Mouse (Mus musculus): ENCODE measurements around the gene Tet3.
"Not testable (repeated sequence)": the region's sequence is repeated elsewhere in the genome, so short reads cannot be mapped to it uniquely, and the experiment has no call there.

The Tet3 gene

GRCm38 (mm10) chr6:83371350-83371749, 87.5 kb downstream of the Tet3 start:
- DNase-seq (ENCODE audit: low spot score) = no peak

GRCm38 (mm10) chr6:83370316-83370965, 88.4 kb downstream of the Tet3 start:
- no peak for DNase-seq (ENCODE audit: low spot score)

GRCm38 (mm10) chr6:83363075-83363474, 95.8 kb downstream of the Tet3 start:
- no peak for DNase-seq (ENCODE audit: low spot score)

GRCm38 (mm10) chr6:83361523-83362248, 97.2 kb downstream of the Tet3 start:
- DNase-seq (ENCODE audit: low spot score) = no peak

- DNase-seq (ENCODE audit: low spot score) = no peak
These were observed 101.4 kb downstream of the Tet3 start for GRCm38 (mm10) chr6:83357436-83357835.

- peak; percentile 51 for DNase-seq (ENCODE audit: low spot score)
These were observed 102.2 kb downstream of the Tet3 start for GRCm38 (mm10) chr6:83356569-83357138.

- no peak for DNase-seq (ENCODE audit: low spot score)
These were observed 103.8 kb downstream of the Tet3 start for GRCm38 (mm10) chr6:83354856-83355781.

GRCm38 (mm10) chr6:83352666-83353410, 106.0 kb downstream of the Tet3 start:
- DNase-seq (ENCODE audit: low spot score) = no peak

- DNase-seq (ENCODE audit: low spot score) = no peak
These were observed 107.3 kb downstream of the Tet3 start for GRCm38 (mm10) chr6:83351490-83352160.

- DNase-seq (ENCODE audit: low spot score) = no peak
These were observed 108.0 kb downstream of the Tet3 start for GRCm38 (mm10) chr6:83350851-83351405.

GRCm38 (mm10) chr6:83350172-83350571, 108.7 kb downstream of the Tet3 start:
- DNase-seq (ENCODE audit: low spot score) = no peak

- DNase-seq (ENCODE audit: low spot score) = peak; percentile 49
These were observed 109.5 kb downstream of the Tet3 start for GRCm38 (mm10) chr6:83349274-83349958.

GRCm38 (mm10) chr6:83348873-83349272, 110.0 kb downstream of the Tet3 start, which contains the start of gene Bola3:
Gene Bola3 (plus strand): TSS chr6:83349147.
- DNase-seq (ENCODE audit: low spot score) = no peak

- no peak for DNase-seq (ENCODE audit: low spot score)
These were observed 111.0 kb downstream of the Tet3 start for GRCm38 (mm10) chr6:83347916-83348315.

GRCm38 (mm10) chr6:83345285-83345684, 113.6 kb downstream of the Tet3 start:
- DNase-seq (ENCODE audit: low spot score) = not testable (repeated sequence)

GRCm38 (mm10) chr6:83342957-83343356, 115.9 kb downstream of the Tet3 start:
- no peak for DNase-seq (ENCODE audit: low spot score)

GRCm38 (mm10) chr6:83341387-83341786, 117.5 kb downstream of the Tet3 start:
- DNase-seq (ENCODE audit: low spot score) = no peak

- no peak for DNase-seq (ENCODE audit: low spot score)
These were observed 131.2 kb downstream of the Tet3 start for GRCm38 (mm10) chr6:83327591-83328190.

GRCm38 (mm10) chr6:83326761-83327160, 132.1 kb downstream of the Tet3 start:
- no peak for DNase-seq (ENCODE audit: low spot score)

- DNase-seq (ENCODE audit: low spot score) = no peak
These were observed 132.5 kb downstream of the Tet3 start for GRCm38 (mm10) chr6:83326394-83326736.
